ENCODE assay signal across 8 mouse cellular contexts in the genomic region with DNA sequence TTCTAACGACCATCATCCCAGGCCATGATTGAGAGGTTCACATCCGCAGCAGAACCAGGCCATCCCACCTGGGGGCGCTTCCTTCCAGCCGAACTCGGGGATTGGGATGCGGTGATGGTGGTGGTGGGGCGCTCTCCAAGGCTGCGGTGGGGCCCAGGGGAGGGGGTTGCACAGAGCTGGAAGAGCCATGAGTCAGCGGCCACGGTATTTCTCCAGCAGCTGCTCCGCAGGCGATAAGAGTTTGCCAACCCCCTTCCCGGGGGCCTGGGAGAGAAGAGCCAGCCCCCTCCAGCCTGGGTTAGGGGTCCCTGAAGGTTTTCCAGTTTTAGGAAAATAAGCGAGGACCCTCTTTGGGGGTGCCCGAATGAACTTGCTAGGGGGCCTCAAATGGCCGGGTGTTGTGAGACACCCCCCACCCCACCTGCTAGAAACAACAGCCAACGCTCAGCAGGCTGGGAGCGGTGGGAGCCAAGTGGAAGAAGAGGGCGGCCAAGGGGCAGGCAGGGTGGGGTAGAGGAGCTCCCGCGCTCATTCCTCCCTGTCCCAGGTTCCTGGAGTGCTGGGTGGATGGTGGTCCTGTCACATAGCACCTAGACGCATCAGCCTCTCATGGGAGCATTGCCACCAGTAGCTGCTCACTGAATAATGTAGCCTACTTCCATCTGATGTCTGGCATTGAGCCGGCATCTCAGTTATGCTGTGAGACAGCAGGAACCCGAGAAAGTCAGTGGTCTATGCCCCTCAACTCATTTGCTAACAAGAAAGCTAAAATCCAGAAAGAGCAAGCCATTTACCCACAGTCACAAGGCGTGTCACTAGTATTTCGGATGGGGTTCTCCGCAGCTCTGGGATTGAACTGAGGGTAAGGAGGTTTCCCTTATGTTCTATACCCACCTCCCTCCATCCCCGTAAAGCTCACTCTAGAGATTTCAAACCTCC. TPM values are rescaled to one million over a fixed set of nuclear protein-coding genes. Genes with fewer than 3 reads are reported as not detected.
DNase-seq lines count a peak whose midpoint lies in the region; ATAC-seq and TF ChIP-seq lines count a peak whose summit lies in the region.

No protein-coding gene starts in this region.

- H3K4me3 ChIP-seq in hindbrain, postnatal 0 days (ENCODE audit: low read length), result peak overlapping the region; percentile 44
- H3K4me3 ChIP-seq in liver, embryonic 14.5 days (ENCODE audit: insufficient read depth in 1 of 2, low read depth in 2 of 2, low read length in 2 of 2), result peak overlapping the region; percentile 0 to 52
- peak overlapping the region; percentile 49 for H3K4me3 ChIP-seq in neural tube, embryonic 14.5 days (ENCODE audit: low read depth, low read length)

- no peaks in the 10 kb centered on the region for H3K9me3 ChIP-seq in hindbrain, postnatal 0 days (ENCODE audit: low read length)
- no peaks in the 10 kb centered on the region for H3K9me3 ChIP-seq in liver, embryonic 14.5 days (ENCODE audit: control insufficient read depth, low read length)
- H3K9me3 ChIP-seq in neural tube, embryonic 14.5 days (ENCODE audit: control insufficient read depth, low read length), result no peaks in the 10 kb centered on the region

- DNase-seq in thymus, postnatal 4 days, result peak; percentile 40
- no peak for DNase-seq in thymus, postnatal 14 days
- DNase-seq in cerebellum, postnatal 36 days, result peak; percentile 63 to 71
- DNase-seq in gastrocnemius, adult 8-10 months (ENCODE audit: low spot score in 2 of 2), result peak; percentile 37 to 45
- DNase-seq in hindbrain, postnatal 0 days (ENCODE audit: low spot score), result peak; percentile 86
- DNase-seq in liver, embryonic 14.5 days (ENCODE audit: low read depth in 3 of 3, low spot score in 3 of 3), result no peak
- DNase-seq in natural killer cell, adult 2 months (ENCODE audit: low spot score in 2 of 2), result no peak

- no peaks in the 10 kb centered on the region; the same call in 1 of the 2 replicates for H3K27me3 ChIP-seq in hindbrain, postnatal 0 days (ENCODE audit: insufficient read depth, low read length)
- H3K27me3 ChIP-seq in liver, embryonic 14.5 days (ENCODE audit: control insufficient read depth, insufficient read depth, low read length), result no peaks in the 10 kb centered on the region; the same call in 1 of the 2 replicates
- no peaks in the 10 kb centered on the region for H3K27me3 ChIP-seq in neural tube, embryonic 14.5 days (ENCODE audit: control insufficient read depth, insufficient read depth, low read length)

- no peaks in the 10 kb centered on the region for H3K36me3 ChIP-seq in hindbrain, postnatal 0 days (ENCODE audit: insufficient read depth, low read length)
- no peaks in the 10 kb centered on the region for H3K36me3 ChIP-seq in liver, embryonic 14.5 days (replicated peaks; ENCODE audit: control insufficient read depth, insufficient read depth, low read depth)
- no peaks in the 10 kb centered on the region for H3K36me3 ChIP-seq in neural tube, embryonic 14.5 days (ENCODE audit: control insufficient read depth, insufficient read depth, low read length)

- H3K9ac ChIP-seq in hindbrain, postnatal 0 days (replicated peaks; ENCODE audit: low read length), result peak overlapping the region; percentile 55
- H3K9ac ChIP-seq in liver, embryonic 14.5 days (replicated peaks), result peak overlapping the region; percentile 34; the same call in 1 of the 2 replicates
- H3K9ac ChIP-seq in neural tube, embryonic 14.5 days (replicated peaks; ENCODE audit: low read depth, low read length), result peak overlapping the region; percentile 47

- peak; percentile 73 for ATAC-seq in hindbrain, postnatal 0 days
- ATAC-seq in liver, embryonic 14.5 days (ENCODE audit: insufficient read depth), result no peak
- ATAC-seq in neural tube, embryonic 14.5 days (ENCODE audit: low read depth), result 0 out of 2 replicates have a peak, but pooled peaks have one; percentile 18

- H3K27ac ChIP-seq in hindbrain, postnatal 0 days, result peak overlapping the region; percentile 94
- H3K27ac ChIP-seq in liver, embryonic 14.5 days, result no peak overlapping the region
- peak overlapping the region; percentile 71 for H3K27ac ChIP-seq in neural tube, embryonic 14.5 days (ENCODE audit: low read depth, low read length)

- peaks cover 5% of the 10 kb centered on the region; the same call in 1 of the 2 replicates for H3K4me1 ChIP-seq in hindbrain, postnatal 0 days (ENCODE audit: insufficient read depth, low read length)
- H3K4me1 ChIP-seq in liver, embryonic 14.5 days (replicated peaks; ENCODE audit: control insufficient read depth in 2 of 2, insufficient read depth in 2 of 2, low read length in 1 of 2), result peaks cover 7 to 22% of the 10 kb centered on the region in 2 experiments
- H3K4me1 ChIP-seq in neural tube, embryonic 14.5 days (ENCODE audit: control insufficient read depth, insufficient read depth, low read length), result peaks cover 17% of the 10 kb centered on the region

- under 1% methylated on average over 28 of the region's 28 CpGs for WGBS in hindbrain, postnatal 0 days
- WGBS in liver, embryonic 14.5 days (ENCODE audit: insufficient replicate concordance), result 2% methylated on average over 28 of the region's 28 CpGs
- 1% methylated on average over 28 of the region's 28 CpGs for WGBS in neural tube, embryonic 14.5 days

- peak; percentile 79 for TF ChIP-seq CTCF in hindbrain, postnatal 0 days (IDR thresholded peaks at IDR 0.05; ENCODE audit: low read depth)
- TF ChIP-seq CTCF in liver, embryonic 14.5 days (IDR thresholded peaks at IDR 0.05; ENCODE audit: low read depth), result peak; percentile 65

- H3K4me2 ChIP-seq in hindbrain, postnatal 0 days (ENCODE audit: low read depth, low read length), result peak overlapping the region; percentile 72
- peak overlapping the region; percentile 82 for H3K4me2 ChIP-seq in liver, embryonic 14.5 days (ENCODE audit: low read depth)
- peak overlapping the region; percentile 89 for H3K4me2 ChIP-seq in neural tube, embryonic 14.5 days (ENCODE audit: low read depth, low read length)

- TF ChIP-seq EP300 in liver, embryonic 14.5 days (IDR thresholded peaks at IDR 0.05; ENCODE audit: low read depth), result no peak

RNA-seq across cellular contexts. Expression of a gene that starts 17.1 kb away (rescaled TPM):
- total RNA-seq in gastrocnemius, adult 8-10 months (2022), result 1 to 10 TPM in 3 of 4 experiments, under 1 TPM in 1; 0.41 to 2.1 (median 1.4) TPM
- 3.4 and 3.5 TPM in 2 replicates for total RNA-seq in hindbrain, postnatal 0 days (2014; rRNA removed)
- 3.2 and 3.5 TPM in 2 replicates for polyA plus RNA-seq in hindbrain, postnatal 0 days (2015; fragmentation: Nextera tagmentation; extraction: Ambion mirVana)
- polyA plus RNA-seq in liver, embryonic 14.5 days (2012; rRNA removed), result 0.61 and 0.66 TPM in 2 replicates
- polyA plus RNA-seq in liver, embryonic 14.5 days (2014; fragmentation: Nextera tagmentation; extraction: Ambion mirVana), result 0.84 and 1.3 TPM in 2 replicates
- 1.2 and 4.5 TPM in 2 replicates for polyA plus RNA-seq in neural tube, embryonic 14.5 days (2014; fragmentation: Nextera tagmentation; extraction: Ambion mirVana)

RNA-seq across cellular contexts. Expression of a gene that starts 31.6 kb away (rescaled TPM):
- total RNA-seq in gastrocnemius, adult 8-10 months (2022), result 10 to 100 TPM; 24.7 to 39.3 (median 28.4) TPM
- total RNA-seq in hindbrain, postnatal 0 days (2014; rRNA removed), result 150 and 163 TPM in 2 replicates
- polyA plus RNA-seq in hindbrain, postnatal 0 days (2015; fragmentation: Nextera tagmentation; extraction: Ambion mirVana), result 40.7 and 41.2 TPM in 2 replicates
- 55.9 and 60.7 TPM in 2 replicates for polyA plus RNA-seq in liver, embryonic 14.5 days (2012; rRNA removed)
- 19.6 and 26.7 TPM in 2 replicates for polyA plus RNA-seq in liver, embryonic 14.5 days (2014; fragmentation: Nextera tagmentation; extraction: Ambion mirVana)
- 36.7 and 51.1 TPM in 2 replicates for polyA plus RNA-seq in neural tube, embryonic 14.5 days (2014; fragmentation: Nextera tagmentation; extraction: Ambion mirVana)

Comparison
In these comparisons a context has a peak if more than half of its experiments do, and no peak if none do; other contexts are left out.
1. DNase-seq: peak in thymus, postnatal 4 days (single experiment), cerebellum, postnatal 36 days (2 of 2), gastrocnemius, adult 8-10 months (2 of 2) and hindbrain, postnatal 0 days (single experiment); none in thymus, postnatal 14 days (single experiment), liver, embryonic 14.5 days (0 of 3) and natural killer cell, adult 2 months (0 of 2).
2. Peak in every context shown above with its lines, with median percentiles within 50 percentile points of each other: H3K4me2 ChIP-seq, H3K4me3 ChIP-seq and H3K9ac ChIP-seq.